Mouse (Mus musculus) thymus, postnatal 0 days (tissue): ENCODE results near the gene Pigl. TPM values are rescaled to one million over a fixed set of nuclear protein-coding genes. Genes with fewer than 3 reads are reported as not detected.
A peak's percentile ranks its signal among the peaks of the same experiment; 100 is the strongest.
"Not testable (repeated sequence)": the region's sequence is repeated elsewhere in the genome, so short reads cannot be mapped to it uniquely, and the experiment has no call there.

Experiments used
- DNase-seq: peaks from one replicate; pipeline ENCODE4 v3.0.0-alpha.2; 2015; ENCODE audit warnings: low spot score
- polyA plus RNA-seq: library from polyadenylated mRNA; unstranded; fragments of >200 nt; fragmentation: Nextera tagmentation; extraction: Ambion mirVana; gene quantifications from 2 replicates; pipeline ENCODE4 v1.2.1, GENCODE M21; 2015

Pigl gene
- polyA plus RNA-seq, 1 experiment from 2014 or later = 6.8 TPM

GRCm38 (mm10) chr11:62467289-62467688 is 9.0 kb downstream of the Pigl start:
- DNase-seq = not testable (repeated sequence)

- no peak for DNase-seq
These were observed 12.2 kb downstream of the Pigl start for GRCm38 (mm10) chr11:62470451-62470850.

- DNase-seq = no peak
These were observed 15.3 kb downstream of the Pigl start for GRCm38 (mm10) chr11:62473516-62473915.

- no peak for DNase-seq
These were observed 17.9 kb downstream of the Pigl start for GRCm38 (mm10) chr11:62476156-62476555.

- DNase-seq = no peak
These were observed 20.7 kb downstream of the Pigl start for GRCm38 (mm10) chr11:62478931-62479330.

- no peak for DNase-seq
These were observed 21.3 kb downstream of the Pigl start for GRCm38 (mm10) chr11:62479581-62479980.

GRCm38 (mm10) chr11:62486949-62487348 is 28.7 kb downstream of the Pigl start:
- DNase-seq = no peak

- DNase-seq = no peak
These were observed 29.5 kb downstream of the Pigl start for GRCm38 (mm10) chr11:62487540-62488350.

- no peak for DNase-seq
These were observed 35.4 kb downstream of the Pigl start for GRCm38 (mm10) chr11:62493701-62494100.

- DNase-seq = peak; percentile 83
These were observed 36.6 kb downstream of the Pigl start for GRCm38 (mm10) chr11:62494754-62495275.

GRCm38 (mm10) chr11:62495276-62495801 is 37.1 kb downstream of the Pigl start:
- peak; percentile 26 for DNase-seq

- DNase-seq = peak; percentile 66
These were observed 38.0 kb downstream of the Pigl start for GRCm38 (mm10) chr11:62496151-62496715.

GRCm38 (mm10) chr11:62497181-62497580 is 38.9 kb downstream of the Pigl start:
- DNase-seq = no peak

- DNase-seq = no peak
These were observed 40.5 kb downstream of the Pigl start for GRCm38 (mm10) chr11:62498802-62499201.

- no peak for DNase-seq
These were observed 42.3 kb downstream of the Pigl start for GRCm38 (mm10) chr11:62500529-62500928.

- DNase-seq = peak; percentile 53
These were observed 49.4 kb downstream of the Pigl start for GRCm38 (mm10) chr11:62507683-62508082.

- DNase-seq = not testable (repeated sequence)
These were observed 50.1 kb downstream of the Pigl start for GRCm38 (mm10) chr11:62508365-62508764.

GRCm38 (mm10) chr11:62508816-62509215 is 50.6 kb downstream of the Pigl start:
- not testable (repeated sequence) for DNase-seq

GRCm38 (mm10) chr11:62509571-62509970 is 51.3 kb downstream of the Pigl start:
- DNase-seq = no peak

- no peak for DNase-seq
These were observed 52.7 kb downstream of the Pigl start for GRCm38 (mm10) chr11:62510956-62511355.

- DNase-seq = peak; percentile 11
These were observed 53.4 kb downstream of the Pigl start for GRCm38 (mm10) chr11:62511444-62512202.
